Mouse (Mus musculus) G1E (cell line): ENCODE data around the gene Notch2.

ENCODE experiments used
- CTCF ChIP-seq: IDR thresholded peaks from 2 replicates; pipeline ENCODE4 v1.5.1; 2012; ENCODE audit warnings: low read depth, low read length, inconsistent platforms, mixed read lengths
- GATA1 ChIP-seq: IDR thresholded peaks from 2 replicates; pipeline ENCODE4 v1.6.1; 2012; ENCODE audit warnings: borderline replicate concordance, low read length, inconsistent platforms, mixed read lengths
- GATA2 ChIP-seq: IDR thresholded peaks from 2 replicates; pipeline ENCODE4 v1.6.1; 2012; ENCODE audit warnings: low read depth, low read length, inconsistent platforms, borderline replicate concordance
- POLR2AphosphoS5 ChIP-seq: IDR thresholded peaks from 2 replicates; pipeline ENCODE4 v1.6.1; 2012; ENCODE audit warnings: low read depth, low read length, inconsistent platforms; ENCODE audit not compliant: insufficient replicate concordance
- TAL1 ChIP-seq: conservative IDR thresholded peaks from 2 replicates; pipeline ENCODE4 v1.6.1; 2012; ENCODE audit warnings: low read depth, low read length, inconsistent platforms, mixed read lengths

DNA sequence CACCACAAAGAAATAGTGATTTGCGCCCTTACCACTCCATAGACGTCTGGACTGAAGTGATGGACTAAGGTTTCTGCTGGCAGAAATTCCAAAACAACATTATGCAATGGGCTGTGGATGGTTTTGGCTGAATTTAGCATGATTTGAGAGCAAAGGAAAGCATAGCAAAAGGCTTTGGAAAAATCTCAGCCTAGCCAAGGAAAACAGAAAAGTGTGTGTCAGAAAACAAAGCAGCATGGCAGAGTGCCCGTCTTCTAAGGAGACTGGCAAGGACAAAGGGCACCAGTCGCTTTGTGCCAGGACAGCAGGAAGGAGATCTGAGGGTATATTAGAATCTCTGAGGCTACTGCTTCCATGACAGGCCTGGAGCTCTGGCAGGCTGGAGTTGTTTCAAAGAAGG, 165.0 kb downstream of the Notch2 start:
- TF ChIP-seq CTCF (no peak), GATA1 (no peak), TAL1 (no peak), GATA2 (no peak), POLR2AphosphoS5 (no peak)
